Mouse (Mus musculus) cerebellum, adult 2 months (tissue): ENCODE data around the gene Tldc1.

Source experiments
- CTCF ChIP-seq: fragments of 200-500 bp; IDR thresholded peaks from 2 replicates; pipeline ENCODE4 v1.5.1; 2011; ENCODE audit warnings: low read depth, mild to moderate bottlenecking, control low read depth, low read length, moderate library complexity, borderline replicate concordance; ENCODE audit not compliant: insufficient read depth
- POLR2A ChIP-seq: fragments of 200-500 bp; IDR thresholded peaks from 2 replicates; pipeline ENCODE4 v1.6.1; 2011; ENCODE audit warnings: low read length, control low read depth, borderline replicate concordance; ENCODE audit not compliant: insufficient read depth

DNA sequence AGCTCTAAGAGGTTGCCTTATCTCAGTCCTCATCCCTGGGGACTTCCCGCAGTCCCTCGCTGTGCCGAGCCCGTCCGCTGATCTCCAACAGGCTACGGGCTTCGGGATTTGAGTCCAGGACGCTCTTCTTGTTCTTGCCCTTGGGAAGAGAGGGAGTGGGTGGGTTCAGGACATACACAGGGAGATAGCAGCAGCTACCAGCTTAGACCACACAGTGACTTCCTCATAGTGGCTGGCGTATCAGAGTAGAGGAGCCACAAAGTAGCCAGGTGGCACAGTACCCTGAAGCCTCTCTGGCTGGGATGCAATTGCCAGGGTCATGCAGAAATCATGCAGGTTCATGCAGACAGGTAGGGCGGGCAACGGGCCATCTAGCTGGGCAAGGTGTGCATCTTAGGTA, 16.5 kb downstream of the Tldc1 start:
- TF ChIP-seq POLR2A: no peak
- TF ChIP-seq CTCF: no peak
